Mouse (Mus musculus) liver, embryonic 16.5 days (tissue): ENCODE data around the gene Rbfox1. TPM values are rescaled to one million over a fixed set of nuclear protein-coding genes. Genes with fewer than 3 reads are reported as not detected.

ENCODE experiments used
- ATAC-seq: fragments of 200-750 bp; cut with Nextera tagmentation; 2 replicates; pipeline ENCODE4 v1.8.0; 2017; ENCODE audit warnings: low read depth, mild to moderate bottlenecking, moderate number of reproducible peaks, moderate library complexity
- H3K27ac ChIP-seq: fragments of 300-500 bp; sonication (generic); 2 replicates; pipeline ENCODE4 v1.5.1; 2014; ENCODE audit warnings: mild to moderate bottlenecking, low read length
- H3K27me3 ChIP-seq: fragments of 300-500 bp; sonication (generic); 2 replicates; pipeline ENCODE4 v1.6.1; 2014; ENCODE audit warnings: low read depth, low read length, mixed read lengths; ENCODE audit not compliant: control insufficient read depth, insufficient read depth
- H3K36me3 ChIP-seq: fragments of 300-500 bp; sonication (generic); 2 replicates; pipeline ENCODE4 v1.6.1; 2014; ENCODE audit warnings: mild to moderate bottlenecking; ENCODE audit not compliant: control insufficient read depth, insufficient read depth
- H3K4me1 ChIP-seq: fragments of 300-500 bp; sonication (generic); 2 replicates; pipeline ENCODE4 v1.6.1; 2014; ENCODE audit warnings: low read depth, low read length, mixed read lengths; ENCODE audit not compliant: control insufficient read depth
- H3K4me2 ChIP-seq: fragments of 300-500 bp; sonication (generic); 2 replicates; pipeline ENCODE4 v1.6.1; 2014; ENCODE audit warnings: low read depth, low read length, mixed read lengths
- H3K4me3 ChIP-seq: fragments of 300-500 bp; sonication (generic); 2 replicates; pipeline ENCODE4 v1.5.1; 2014; ENCODE audit warnings: low read depth, mild to moderate bottlenecking, low read length
- H3K9ac ChIP-seq: fragments of 300-500 bp; sonication (generic); 2 replicates; pipeline ENCODE4 v1.6.1; 2014; ENCODE audit warnings: low read depth, low read length
- H3K9me3 ChIP-seq: fragments of 300-500 bp; sonication (generic); replicated peaks from 2 replicates; pipeline ENCODE4 v1.6.1; 2016; ENCODE audit warnings: low read length; ENCODE audit not compliant: control insufficient read depth
- WGBS: fragments of 180-500 bp; shearing (Covaris S2); extraction: QIAGEN DNeasy Blood & Tissue Kit; methylation state at CpG from one replicate; pipeline ENCODE4 v1.1.7; 2014; ENCODE audit not compliant: insufficient replicate concordance; 5-methylcytosine and 5-hydroxymethylcytosine counted together
- polyA plus RNA-seq: library from polyadenylated mRNA; unstranded; fragments of >200 nt; fragmentation: Nextera tagmentation; extraction: Ambion mirVana; gene quantifications from 2 replicates; pipeline ENCODE4 v1.2.1, GENCODE M21; 2015

Rbfox1 gene
- polyA plus RNA-seq, 1 experiment from 2014 or later: 0.38 TPM

DNA sequence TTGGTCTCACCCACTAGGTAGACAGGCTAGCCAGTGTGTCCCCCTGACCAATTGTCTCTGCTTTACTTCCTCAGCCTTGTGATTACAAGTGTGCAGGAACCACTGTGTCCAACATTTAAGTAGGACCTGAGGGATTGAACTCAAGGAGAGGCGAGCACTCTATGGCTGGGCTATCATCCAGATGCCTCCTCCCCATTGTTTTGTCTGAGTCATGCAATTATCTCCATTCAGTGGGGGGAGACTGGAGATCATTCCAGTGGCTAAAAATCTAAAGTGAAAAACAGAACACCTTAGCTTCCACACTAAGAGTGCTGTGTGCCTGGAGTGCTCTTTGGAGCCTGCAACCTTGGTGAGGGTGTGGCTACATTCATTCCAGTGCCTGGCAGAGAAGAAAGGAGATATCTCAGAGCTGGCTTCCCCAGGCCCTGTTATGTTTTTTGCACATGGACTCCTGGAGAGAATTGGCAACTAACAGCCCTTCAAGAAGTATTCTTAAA lies 594.0 kb downstream of the Rbfox1 start:
- no peaks in the 10 kb centered on the region for H3K4me1 ChIP-seq
- H3K9ac ChIP-seq: no peak overlapping the region
- H3K27me3 ChIP-seq: no peaks in the 10 kb centered on the region
- 41% methylated on average over 1 of the region's 1 CpGs for WGBS
- no peaks in the 10 kb centered on the region for H3K9me3 ChIP-seq
- no peak overlapping the region for H3K4me3 ChIP-seq
- no peak for ATAC-seq
- H3K27ac ChIP-seq: no peak overlapping the region
- H3K36me3 ChIP-seq: no peaks in the 10 kb centered on the region
- H3K4me2 ChIP-seq: no peak overlapping the region

- H3K9me3 ChIP-seq: no peaks in the 10 kb centered on the region
- H3K27ac ChIP-seq: no peak overlapping the region
- H3K4me3 ChIP-seq: no peak overlapping the region
- ATAC-seq: no peak
- no peak overlapping the region for H3K9ac ChIP-seq
- WGBS: 30% methylated on average over 3 of the region's 3 CpGs
- no peak overlapping the region for H3K4me2 ChIP-seq
- H3K27me3 ChIP-seq: no peaks in the 10 kb centered on the region
- H3K36me3 ChIP-seq: no peaks in the 10 kb centered on the region
- no peaks in the 10 kb centered on the region for H3K4me1 ChIP-seq
Measured at GRCm38 (mm10) chr16:6479616-6480410, 594.7 kb downstream of the Rbfox1 start.

GRCm38 (mm10) chr16:6480411-6480728 lies 595.2 kb downstream of the Rbfox1 start:
- H3K9me3 ChIP-seq: no peaks in the 10 kb centered on the region
- no peaks in the 10 kb centered on the region for H3K27me3 ChIP-seq
- H3K4me1 ChIP-seq: no peaks in the 10 kb centered on the region
- H3K27ac ChIP-seq: no peak overlapping the region
- H3K36me3 ChIP-seq: no peaks in the 10 kb centered on the region
- no peak overlapping the region for H3K4me2 ChIP-seq
- no peak overlapping the region for H3K4me3 ChIP-seq
- 5% methylated on average over 5 of the region's 5 CpGs for WGBS
- ATAC-seq: no peak
- H3K9ac ChIP-seq: no peak overlapping the region

GRCm38 (mm10) chr16:6483628-6484027 lies 598.5 kb downstream of the Rbfox1 start:
- 61% methylated on average over 8 of the region's 8 CpGs for WGBS
- no peak overlapping the region for H3K4me2 ChIP-seq

GRCm38 (mm10) chr16:6485631-6486030 lies 600.5 kb downstream of the Rbfox1 start:
- ATAC-seq: no peak
- H3K27me3 ChIP-seq: no peaks in the 10 kb centered on the region
- H3K4me2 ChIP-seq: no peak overlapping the region
- no peaks in the 10 kb centered on the region for H3K9me3 ChIP-seq
- no peak overlapping the region for H3K9ac ChIP-seq
- H3K36me3 ChIP-seq: no peaks in the 10 kb centered on the region
- no peak overlapping the region for H3K27ac ChIP-seq
- no peak overlapping the region for H3K4me3 ChIP-seq
- H3K4me1 ChIP-seq: no peaks in the 10 kb centered on the region
- 52% methylated on average over 3 of the region's 3 CpGs for WGBS

More at GRCm38 (mm10) chr16:6483628-6484027, 598.5 kb downstream of the Rbfox1 start:
- ATAC-seq: no peak
- H3K27ac ChIP-seq: no peak overlapping the region
- H3K4me1 ChIP-seq: no peaks in the 10 kb centered on the region
- H3K27me3 ChIP-seq: no peaks in the 10 kb centered on the region
- no peaks in the 10 kb centered on the region for H3K9me3 ChIP-seq
- no peaks in the 10 kb centered on the region for H3K36me3 ChIP-seq
- no peak overlapping the region for H3K4me3 ChIP-seq
- no peak overlapping the region for H3K9ac ChIP-seq

DNA sequence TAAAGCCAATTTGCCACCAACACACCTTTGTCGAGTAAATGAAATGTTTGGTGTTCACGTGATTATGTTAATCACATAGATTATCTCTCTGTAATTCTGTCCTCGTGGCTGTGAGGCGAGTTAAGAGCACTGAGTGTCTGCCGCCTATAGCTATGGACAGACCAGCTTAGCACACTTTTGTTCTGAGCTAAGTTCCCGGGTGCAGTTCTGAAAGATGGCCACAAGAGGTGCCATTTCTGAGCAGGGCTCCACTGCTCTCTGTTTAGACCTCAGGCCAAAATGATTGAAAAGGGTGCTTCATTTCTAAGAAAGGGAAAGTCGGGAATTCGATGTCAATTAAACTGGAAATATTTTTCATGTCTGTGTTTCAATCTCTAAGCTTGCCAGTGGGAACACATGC lies 617.1 kb downstream of the Rbfox1 start:
- Histone ChIP-seq H3K4me2 (no peak overlapping the region), H3K27me3 (no peaks in the 10 kb centered on the region), H3K27ac (no peak overlapping the region), H3K9me3 (no peaks in the 10 kb centered on the region), H3K9ac (no peak overlapping the region), H3K4me3 (no peak overlapping the region), H3K36me3 (no peaks in the 10 kb centered on the region), H3K4me1 (no peaks in the 10 kb centered on the region)
- 15% methylated on average over 8 of the region's 8 CpGs for whole genome bisulfite sequencing
- no peak for ATAC-seq

GRCm38 (mm10) chr16:6503573-6504331 lies 618.6 kb downstream of the Rbfox1 start:
- ATAC-seq: no peak
- Histone ChIP-seq H3K27ac (no peak overlapping the region), H3K4me3 (no peak overlapping the region)

DNA sequence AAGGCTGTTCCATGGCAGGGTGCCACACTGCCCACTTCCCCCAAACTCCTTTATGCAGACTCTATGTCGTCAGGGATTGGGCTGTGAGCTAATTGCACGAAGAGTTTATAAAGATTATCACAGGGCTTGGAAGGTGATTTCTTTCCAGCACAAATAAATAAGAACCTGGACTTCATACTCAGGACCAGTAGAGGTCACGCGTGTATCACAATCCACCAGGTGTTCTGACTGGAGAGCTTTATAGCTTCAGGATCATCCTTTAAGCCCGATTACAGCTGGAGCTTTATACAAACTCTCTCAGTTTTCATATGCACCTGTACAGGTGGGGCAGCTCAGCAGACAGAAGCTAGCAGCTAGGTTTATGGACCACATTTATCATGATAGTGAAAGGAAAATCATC lies 623.8 kb downstream of the Rbfox1 start:
- Histone ChIP-seq H3K9ac (no peak overlapping the region), H3K9me3 (no peaks in the 10 kb centered on the region), H3K4me1 (no peaks in the 10 kb centered on the region), H3K27me3 (no peaks in the 10 kb centered on the region), H3K27ac (no peak overlapping the region), H3K4me2 (no peak overlapping the region), H3K4me3 (no peak overlapping the region), H3K36me3 (no peaks in the 10 kb centered on the region)
- 52% methylated on average over 5 of the region's 5 CpGs for WGBS
- ATAC-seq: no peak

More at GRCm38 (mm10) chr16:6503573-6504331, 618.6 kb downstream of the Rbfox1 start:
- no peak overlapping the region for H3K9ac ChIP-seq
- no peaks in the 10 kb centered on the region for H3K27me3 ChIP-seq
- 53% methylated on average over 5 of the region's 5 CpGs for WGBS
- H3K4me2 ChIP-seq: no peak overlapping the region
- H3K4me1 ChIP-seq: no peaks in the 10 kb centered on the region
- H3K9me3 ChIP-seq: no peaks in the 10 kb centered on the region
- H3K36me3 ChIP-seq: no peaks in the 10 kb centered on the region

- Histone ChIP-seq H3K36me3 (no peaks in the 10 kb centered on the region), H3K9me3 (no peaks in the 10 kb centered on the region), H3K4me2 (no peak overlapping the region), H3K4me3 (no peak overlapping the region), H3K4me1 (no peaks in the 10 kb centered on the region), H3K9ac (no peak overlapping the region), H3K27ac (no peak overlapping the region), H3K27me3 (no peaks in the 10 kb centered on the region)
- 57% methylated on average over 3 of the region's 3 CpGs for WGBS
- no peak for ATAC-seq
Measured at GRCm38 (mm10) chr16:6519474-6519873, 634.3 kb downstream of the Rbfox1 start.
